Comparison of ENCODE assay signal across 27 mouse cellular contexts in genomic region chr2:146322019-146322418, GRCm38 (mm10).
"Had no signal": no experiment of that assay in that cellular context is flagged by ENCODE, and none has a peak within 500 bp of the region (broad histone marks: within the 10 kb centered on the region; RNA-seq: fewer than 3 reads in every experiment).

No protein-coding gene starts in this region.

- H3K27ac ChIP-seq: heart, adult 2 months; heart, embryonic 13.5 days; heart, embryonic 15.5 days; hindbrain, embryonic 13.5 days; hindbrain, embryonic 15.5 days; hindbrain, postnatal 0 days; intestine, embryonic 15.5 days; kidney, embryonic 15.5 days; limb, embryonic 10.5 days; limb, embryonic 12.5 days; liver, embryonic 13.5 days; liver, embryonic 15.5 days had no signal

- H3K27me3 ChIP-seq: heart, embryonic 13.5 days; heart, embryonic 15.5 days; hindbrain, embryonic 15.5 days; intestine, embryonic 15.5 days; kidney, embryonic 15.5 days; limb, embryonic 12.5 days; liver, embryonic 13.5 days; liver, embryonic 15.5 days had no signal

- H3K4me3 ChIP-seq: heart, adult 2 months; heart, embryonic 13.5 days; heart, embryonic 15.5 days; hindbrain, embryonic 13.5 days; hindbrain, embryonic 15.5 days; intestine, embryonic 15.5 days; kidney, embryonic 15.5 days; limb, embryonic 10.5 days; limb, embryonic 12.5 days; liver, embryonic 13.5 days; liver, embryonic 15.5 days had no signal

- H3K9me3 ChIP-seq: heart, embryonic 13.5 days; heart, embryonic 15.5 days; hindbrain, embryonic 13.5 days; hindbrain, embryonic 15.5 days; intestine, embryonic 15.5 days; kidney, embryonic 15.5 days; limb, embryonic 10.5 days; limb, embryonic 12.5 days; liver, embryonic 13.5 days; liver, embryonic 15.5 days had no signal

- ATAC-seq: hindbrain, postnatal 0 days; intestine, embryonic 15.5 days; liver, postnatal 0 days had no signal

- DNase-seq: gastrocnemius, postnatal 14 days; gastrocnemius, postnatal 36 days; heart, adult 11 months; heart, adult 2 months; heart, postnatal 14 days; heart, postnatal 36 days; kidney, adult 11 months; kidney, adult 8-10 months; kidney, postnatal 10 days; kidney, postnatal 36 days; layer of hippocampus, adult 9-11 months; layer of hippocampus, postnatal 36 days; liver; liver, embryonic 13.5 days; liver, postnatal 0 days had no signal

- H3K36me3 ChIP-seq: hindbrain, embryonic 13.5 days; intestine, embryonic 15.5 days; kidney, embryonic 15.5 days; limb, embryonic 10.5 days; limb, embryonic 12.5 days had no signal

- H3K4me2 ChIP-seq: heart, embryonic 11.5 days; heart, embryonic 13.5 days; heart, embryonic 15.5 days; hindbrain, embryonic 13.5 days; hindbrain, embryonic 15.5 days; intestine, embryonic 15.5 days; kidney, embryonic 15.5 days; limb, embryonic 12.5 days; liver, embryonic 11.5 days; liver, embryonic 13.5 days; liver, embryonic 15.5 days had no signal

- H3K4me1 ChIP-seq: heart, embryonic 13.5 days; heart, embryonic 15.5 days; intestine, embryonic 15.5 days; kidney, embryonic 15.5 days; limb, embryonic 12.5 days; liver, embryonic 13.5 days; liver, embryonic 15.5 days had no signal

- H3K9ac ChIP-seq: heart, embryonic 13.5 days; heart, embryonic 15.5 days; hindbrain, embryonic 13.5 days; hindbrain, embryonic 15.5 days; intestine, embryonic 15.5 days; kidney, embryonic 15.5 days; limb, embryonic 12.5 days; liver, embryonic 13.5 days; liver, embryonic 15.5 days; liver, postnatal 0 days had no signal
